Mouse (Mus musculus) T-cell, adult 2 months (primary cell): ENCODE measurements around the gene Sh3gl2.

Experiments
- DNase-seq: peaks from one replicate; pipeline ENCODE4 v3.0.0; 2022; ENCODE audit warnings: low spot score

The Sh3gl2 gene

GRCm38 (mm10) chr4:85205071-85205635, at the start of gene Sh3gl2:
Gene Sh3gl2, plus strand, starts transcription at chr4:85205126.
- no peak for DNase-seq

GRCm38 (mm10) chr4:85161156-85161555, 43.8 kb upstream of the Sh3gl2 start:
- DNase-seq: no peak

- DNase-seq: no peak
These were observed 42.2 kb upstream of the Sh3gl2 start for GRCm38 (mm10) chr4:85162468-85163312.

- no peak for DNase-seq
These were observed 41.7 kb upstream of the Sh3gl2 start for GRCm38 (mm10) chr4:85163313-85163615.

GRCm38 (mm10) chr4:85168001-85168400, 36.9 kb upstream of the Sh3gl2 start:
- DNase-seq: no peak

GRCm38 (mm10) chr4:85175466-85175865, 29.5 kb upstream of the Sh3gl2 start:
- no peak for DNase-seq

- no peak for DNase-seq
These were observed 26.4 kb upstream of the Sh3gl2 start for GRCm38 (mm10) chr4:85178394-85179051.

GRCm38 (mm10) chr4:85186011-85186410, 18.9 kb upstream of the Sh3gl2 start:
- no peak for DNase-seq

GRCm38 (mm10) chr4:85196201-85196600, 8.7 kb upstream of the Sh3gl2 start:
- no peak for DNase-seq

GRCm38 (mm10) chr4:85198431-85198830, 6.5 kb upstream of the Sh3gl2 start:
- DNase-seq: no peak

GRCm38 (mm10) chr4:85202582-85202981, 2.3 kb upstream of the Sh3gl2 start:
- DNase-seq: no peak

- DNase-seq: no peak
These were observed 798 bp downstream of the Sh3gl2 start for GRCm38 (mm10) chr4:85205636-85206211.

GRCm38 (mm10) chr4:85206675-85207400, 1.9 kb downstream of the Sh3gl2 start:
- no peak for DNase-seq

- no peak for DNase-seq
These were observed 2.6 kb downstream of the Sh3gl2 start for GRCm38 (mm10) chr4:85207515-85207914.

- DNase-seq: no peak
These were observed 3.6 kb downstream of the Sh3gl2 start for GRCm38 (mm10) chr4:85208531-85208930.

- no peak for DNase-seq
These were observed 6.0 kb downstream of the Sh3gl2 start for GRCm38 (mm10) chr4:85210953-85211352.

GRCm38 (mm10) chr4:85217003-85217402, 12.1 kb downstream of the Sh3gl2 start:
- DNase-seq: no peak

GRCm38 (mm10) chr4:85222716-85223115, 17.8 kb downstream of the Sh3gl2 start:
- no peak for DNase-seq

- DNase-seq: no peak
These were observed 21.8 kb downstream of the Sh3gl2 start for GRCm38 (mm10) chr4:85226731-85227130.

- DNase-seq: no peak
These were observed 23.0 kb downstream of the Sh3gl2 start for GRCm38 (mm10) chr4:85227664-85228588.

- no peak for DNase-seq
These were observed 23.6 kb downstream of the Sh3gl2 start for GRCm38 (mm10) chr4:85228589-85228948.
